Mouse (Mus musculus): ENCODE measurements at regions not wholly inside any gene's neighbourhood (a gene's known extent, or its start where the extent isn't known, plus 50 kb on each side); places are given as distances from the start of the nearest gene placed in this dataset.

- H3K27ac ChIP-seq = peak overlapping the region; percentile 75
- no peaks in the 10 kb centered on the region for H3K36me3 ChIP-seq
- no peak overlapping the region for H3K4me3 ChIP-seq
- H3K4me2 ChIP-seq = peak overlapping the region; percentile 51
- peak; percentile 67; the same call in 1 of the 2 replicates for ATAC-seq (ENCODE audit: insufficient number of reproducible peaks, insufficient read depth, low FRiP score, low TSS enrichment, low read depth)
- peak overlapping the region; percentile 32; the same call in 1 of the 2 replicates for H3K9ac ChIP-seq
- peaks cover 22% of the 10 kb centered on the region for H3K4me1 ChIP-seq
- WGBS = 13% methylated on average over 16 of the region's 16 CpGs
- H3K27me3 ChIP-seq = no peaks in the 10 kb centered on the region
- H3K9me3 ChIP-seq = no peaks in the 10 kb centered on the region
Observed at GRCm38 (mm10) chr12:29257735-29258547, 270.2 kb upstream of the Myt1l start.

GRCm38 (mm10) chr12:29258548-29258874, 269.7 kb upstream of the Myt1l start:
- Histone ChIP-seq H3K4me3 (no peak overlapping the region), H3K27me3 (no peaks in the 10 kb centered on the region), H3K36me3 (no peaks in the 10 kb centered on the region), H3K27ac (peak overlapping the region; percentile 75), H3K4me1 (peaks cover 22% of the 10 kb centered on the region), H3K9me3 (no peaks in the 10 kb centered on the region), H3K4me2 (peak overlapping the region; percentile 51), H3K9ac (peak overlapping the region; percentile 32; the same call in 1 of the 2 replicates)
- peak; percentile 26; the same call in 1 of the 2 replicates for ATAC-seq (ENCODE audit: insufficient number of reproducible peaks, insufficient read depth, low FRiP score, low TSS enrichment, low read depth)

GRCm38 (mm10) chr12:29258966-29259365, 269.2 kb upstream of the Myt1l start:
- Histone ChIP-seq H3K4me3 (no peak overlapping the region), H3K27ac (peak overlapping the region; percentile 75; the same call in 1 of the 2 replicates), H3K9ac (no peak overlapping the region), H3K9me3 (no peaks in the 10 kb centered on the region), H3K4me1 (peaks cover 22% of the 10 kb centered on the region), H3K4me2 (no peak overlapping the region), H3K27me3 (no peaks in the 10 kb centered on the region), H3K36me3 (no peaks in the 10 kb centered on the region)
- WGBS = 65% methylated on average over 7 of the region's 7 CpGs
- no peak for ATAC-seq (ENCODE audit: insufficient number of reproducible peaks, insufficient read depth, low FRiP score, low TSS enrichment, low read depth)

- Histone ChIP-seq H3K9ac (no peak overlapping the region), H3K27ac (no peak overlapping the region), H3K27me3 (no peaks in the 10 kb centered on the region), H3K9me3 (no peaks in the 10 kb centered on the region), H3K4me3 (no peak overlapping the region), H3K4me2 (no peak overlapping the region), H3K36me3 (no peaks in the 10 kb centered on the region), H3K4me1 (no peaks in the 10 kb centered on the region)
- ATAC-seq (ENCODE audit: insufficient number of reproducible peaks, insufficient read depth, low FRiP score, low TSS enrichment, low read depth) = no peak
- WGBS = 96% methylated on average over 4 of the region's 4 CpGs
Observed at GRCm38 (mm10) chr12:29274166-29274565, 254.0 kb upstream of the Myt1l start.

- H3K27ac ChIP-seq = no peak overlapping the region
- H3K4me1 ChIP-seq = peaks cover 12% of the 10 kb centered on the region
- no peaks in the 10 kb centered on the region for H3K36me3 ChIP-seq
- H3K27me3 ChIP-seq = no peaks in the 10 kb centered on the region
- H3K9ac ChIP-seq = no peak overlapping the region
- no peak for ATAC-seq (ENCODE audit: insufficient number of reproducible peaks, insufficient read depth, low FRiP score, low TSS enrichment, low read depth)
- no peak overlapping the region for H3K4me2 ChIP-seq
- WGBS = 63% methylated on average over 4 of the region's 4 CpGs
- H3K4me3 ChIP-seq = no peak overlapping the region
- no peaks in the 10 kb centered on the region for H3K9me3 ChIP-seq
Observed at GRCm38 (mm10) chr12:29275676-29276075, 252.5 kb upstream of the Myt1l start.

- Histone ChIP-seq H3K36me3 (no peaks in the 10 kb centered on the region), H3K9ac (peak overlapping the region; percentile 37; the same call in 1 of the 2 replicates), H3K4me3 (no peak overlapping the region; the same call in 1 of the 2 replicates), H3K27ac (peak overlapping the region; percentile 58), H3K4me1 (peaks cover 18% of the 10 kb centered on the region), H3K27me3 (no peaks in the 10 kb centered on the region), H3K9me3 (no peaks in the 10 kb centered on the region), H3K4me2 (peak overlapping the region; percentile 51)
- 4% methylated on average over 13 of the region's 13 CpGs for WGBS
- no peak; the same call in 1 of the 2 replicates for ATAC-seq (ENCODE audit: insufficient number of reproducible peaks, insufficient read depth, low FRiP score, low TSS enrichment, low read depth)
Observed at GRCm38 (mm10) chr12:29279631-29280080, 248.5 kb upstream of the Myt1l start.

- ATAC-seq (ENCODE audit: insufficient number of reproducible peaks, insufficient read depth, low FRiP score, low TSS enrichment, low read depth) = 0 out of 2 replicates have a peak, but pooled peaks have one; percentile 40
- 6% methylated on average over 9 of the region's 9 CpGs for WGBS
- no peaks in the 10 kb centered on the region for H3K9me3 ChIP-seq
- H3K27me3 ChIP-seq = no peaks in the 10 kb centered on the region
- peak overlapping the region; percentile 37; the same call in 1 of the 2 replicates for H3K9ac ChIP-seq
- peak overlapping the region; percentile 58 for H3K27ac ChIP-seq
- peak overlapping the region; percentile 51 for H3K4me2 ChIP-seq
- peaks cover 18% of the 10 kb centered on the region for H3K4me1 ChIP-seq
- H3K36me3 ChIP-seq = no peaks in the 10 kb centered on the region
- no peak overlapping the region; the same call in 1 of the 2 replicates for H3K4me3 ChIP-seq
Observed at GRCm38 (mm10) chr12:29280081-29280788, 247.9 kb upstream of the Myt1l start.

- Histone ChIP-seq H3K9ac (no peak overlapping the region), H3K4me1 (peaks cover 18% of the 10 kb centered on the region), H3K36me3 (no peaks in the 10 kb centered on the region), H3K9me3 (no peaks in the 10 kb centered on the region), H3K4me2 (peak overlapping the region; percentile 51), H3K4me3 (no peak overlapping the region), H3K27me3 (no peaks in the 10 kb centered on the region), H3K27ac (peak overlapping the region; percentile 58; the same call in 1 of the 2 replicates)
- 47% methylated on average over 17 of the region's 17 CpGs for WGBS
- no peak for ATAC-seq (ENCODE audit: insufficient number of reproducible peaks, insufficient read depth, low FRiP score, low TSS enrichment, low read depth)
Observed at GRCm38 (mm10) chr12:29280861-29281630, 247.1 kb upstream of the Myt1l start.

GRCm38 (mm10) chr12:29288801-29289200, 239.4 kb upstream of the Myt1l start:
- no peaks in the 10 kb centered on the region for H3K36me3 ChIP-seq
- no peak overlapping the region for H3K27ac ChIP-seq
- H3K4me3 ChIP-seq = no peak overlapping the region
- WGBS = 73% methylated on average over 2 of the region's 2 CpGs
- H3K4me2 ChIP-seq = no peak overlapping the region
- H3K9ac ChIP-seq = no peak overlapping the region
- peaks cover 6% of the 10 kb centered on the region; the same call in 1 of the 2 replicates for H3K4me1 ChIP-seq
- no peaks in the 10 kb centered on the region for H3K9me3 ChIP-seq
- no peaks in the 10 kb centered on the region for H3K27me3 ChIP-seq
- ATAC-seq (ENCODE audit: insufficient number of reproducible peaks, insufficient read depth, low FRiP score, low TSS enrichment, low read depth) = no peak

GRCm38 (mm10) chr12:29290591-29291351, 237.4 kb upstream of the Myt1l start:
- Histone ChIP-seq H3K4me2 (peak overlapping the region; percentile 62), H3K27me3 (no peaks in the 10 kb centered on the region), H3K9me3 (no peaks in the 10 kb centered on the region), H3K4me3 (peak overlapping the region; percentile 45), H3K9ac (peak overlapping the region; percentile 70), H3K4me1 (peaks cover 6% of the 10 kb centered on the region; the same call in 1 of the 2 replicates), H3K27ac (peak overlapping the region; percentile 72), H3K36me3 (no peaks in the 10 kb centered on the region)
- ATAC-seq (ENCODE audit: insufficient number of reproducible peaks, insufficient read depth, low FRiP score, low TSS enrichment, low read depth) = peak; percentile 99
- WGBS = 11% methylated on average over 23 of the region's 23 CpGs

Measured in embryonic facial prominence, embryonic 13.5 days (tissue).